Comparison of ENCODE assay signal across 24 mouse cellular contexts in the genomic region with DNA sequence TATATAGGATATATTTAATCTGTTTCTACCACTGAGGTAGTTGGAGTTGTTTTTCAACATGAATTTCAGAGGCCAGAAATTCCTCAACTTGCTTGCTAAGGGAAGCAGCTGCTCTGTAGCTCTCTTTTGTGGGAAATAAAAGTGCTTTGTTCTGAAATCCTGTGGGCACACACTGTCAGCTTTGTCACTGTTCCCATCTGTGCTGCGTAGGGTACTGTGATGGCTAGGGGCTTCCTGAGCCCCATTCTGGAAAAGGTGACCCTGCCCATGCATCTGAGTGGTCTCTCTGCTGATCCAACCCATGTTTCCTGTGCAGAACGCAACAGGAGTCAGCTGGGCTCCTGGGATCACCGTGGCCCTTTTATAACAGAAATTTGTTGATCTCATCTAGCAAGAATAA. TPM values are rescaled to one million over a fixed set of nuclear protein-coding genes. Genes with fewer than 3 reads are reported as not detected.
DNase-seq lines count a peak whose midpoint lies in the region; TF ChIP-seq lines count a peak whose summit lies in the region.
"Had no signal": no experiment of that assay in that cellular context is flagged by ENCODE, and none has a peak within 500 bp of the region (broad histone marks: within the 10 kb centered on the region; RNA-seq: fewer than 3 reads in every experiment).

No protein-coding gene starts in this region.

- H3K27ac ChIP-seq in left cerebral cortex, adult 2 months: peak overlapping the region; percentile 75
- H3K27ac ChIP-seq in cortical plate, adult 2 months (ENCODE audit: insufficient read depth, low read length): peak overlapping the region; percentile 94; the same call in 1 of the 2 replicates
- H3K27ac ChIP-seq in layer of hippocampus, adult 2 months: peak overlapping the region; percentile 96
- H3K27ac ChIP-seq: heart, adult 2 months; hindbrain, embryonic 12.5 days; intestine, embryonic 15.5 days; liver, embryonic 14.5 days; midbrain, embryonic 13.5 days had no signal

- intact Hi-C loops in left cerebral cortex, adult 2 months (cut with DNase I): no loop called here

- DNase-seq in left cerebral cortex, adult 2 months (ENCODE audit: extremely low spot score in 1 of 2, low spot score in 2 of 2): no peak
- no peak for DNase-seq in left cerebral cortex, adult 11 months (ENCODE audit: low spot score)
- DNase-seq in layer of hippocampus, adult 2 months (ENCODE audit: low spot score in 2 of 2): peak; percentile 46 to 67
- peak; percentile 23 for DNase-seq in right cerebral cortex, postnatal 25 days
- no peak for DNase-seq in urinary bladder, adult 18-20 months (ENCODE audit: low spot score in 2 of 2)
- DNase-seq in thymus, postnatal 10 days (ENCODE audit: low spot score in 2 of 2): no peak
- DNase-seq: cerebellum, postnatal 36 days; forebrain, postnatal 0 days; heart, adult 2 months; thymus, adult 18-20 months had no signal

- no peak for TF ChIP-seq POLR2A in cortical plate, adult 2 months (IDR thresholded peaks at IDR 0.05; ENCODE audit: extremely low read depth, insufficient read depth, low read length)

- no peak for TF ChIP-seq CTCF in left cerebral cortex, adult 2 months (IDR thresholded peaks at IDR 0.05)
- no peak for TF ChIP-seq CTCF in cortical plate, adult 2 months (IDR thresholded peaks at IDR 0.05; ENCODE audit: extremely low read depth, insufficient read depth, low read length)
- no peak for TF ChIP-seq CTCF in layer of hippocampus, adult 2 months (conservative IDR thresholded peaks at IDR 0.05)

- H3K4me3 ChIP-seq in left cerebral cortex, adult 2 months: no peak overlapping the region
- no peak overlapping the region for H3K4me3 ChIP-seq in cortical plate, adult 2 months (ENCODE audit: insufficient read depth, low read length)
- no peak overlapping the region for H3K4me3 ChIP-seq in layer of hippocampus, adult 2 months
- H3K4me3 ChIP-seq: embryonic facial prominence, embryonic 13.5 days; heart, adult 2 months; hindbrain, embryonic 12.5 days; intestine, embryonic 15.5 days; limb, embryonic 13.5 days; midbrain, embryonic 13.5 days had no signal

- H3K4me1 ChIP-seq in cortical plate, adult 2 months (ENCODE audit: control insufficient read depth, insufficient read depth, low read length): peaks cover 4% of the 10 kb centered on the region
- H3K4me1 ChIP-seq: hindbrain, embryonic 12.5 days; intestine, embryonic 15.5 days; midbrain, embryonic 13.5 days had no signal

RNA-seq across cellular contexts. Expression of a gene that starts 9.6 kb away (rescaled TPM):
- total RNA-seq in left cerebral cortex, adult 2 months (2021): 10 to 100 TPM; 26.8 to 30.8 TPM
- 37.3 and 45.4 TPM in 2 replicates for polyA plus RNA-seq in cortical plate, adult 2 months (2012; rRNA removed)
- total RNA-seq in layer of hippocampus, adult 2 months (2021): 10 to 100 TPM; 29.8 to 34.2 TPM

RNA-seq across cellular contexts. Expression of a gene that starts 40.2 kb away (rescaled TPM):
- total RNA-seq in left cerebral cortex, adult 2 months (2021): under 1 TPM; 0.48 to 0.49 TPM
- 0.72 and 0.79 TPM in 2 replicates for polyA plus RNA-seq in cortical plate, adult 2 months (2012; rRNA removed)
- total RNA-seq in layer of hippocampus, adult 2 months (2021): under 1 TPM; 0.13 to 0.17 TPM
- total RNA-seq: megakaryocyte progenitor cell, adult 5-6 weeks had no signal

RNA-seq across cellular contexts. Expression of a gene that starts 45.5 kb away (rescaled TPM):
- not detected for total RNA-seq in left cerebral cortex, adult 2 months (2021)
- 0.23 TPM in 1 of 2 replicates, not detected in the other for polyA plus RNA-seq in cortical plate, adult 2 months (2012; rRNA removed)
- not detected for total RNA-seq in layer of hippocampus, adult 2 months (2021)
- total RNA-seq: ES-E14; forebrain, postnatal 0 days; heart, adult 2 months; megakaryocyte progenitor cell, adult 5-6 weeks had no signal
- polyA plus RNA-seq: embryonic facial prominence, embryonic 13.5 days; heart, postnatal 0 days; hindbrain, embryonic 12.5 days; intestine, embryonic 15.5 days; kidney, embryonic 14.5 days; lung, postnatal 0 days; midbrain, embryonic 13.5 days; neural tube, embryonic 14.5 days; small intestine, adult 2 months had no signal

Comparison
In these comparisons a context has a peak if more than half of its experiments do, and no peak if none do; other contexts are left out.
1. DNase-seq: peak in layer of hippocampus, adult 2 months (2 of 2) and right cerebral cortex, postnatal 25 days (single experiment); none in left cerebral cortex, adult 2 months (0 of 2), left cerebral cortex, adult 11 months (single experiment), urinary bladder, adult 18-20 months (0 of 2) and thymus, postnatal 10 days (0 of 2).
2. Peak in every context shown above with its lines, with median percentiles within 50 percentile points of each other: H3K27ac ChIP-seq.